Mouse (Mus musculus): Measurements from ENCODE around the gene Omp. TPM values are rescaled to one million over a fixed set of nuclear protein-coding genes. Genes with fewer than 3 reads are reported as not detected.
A peak's percentile ranks its signal among the peaks of the same experiment; 100 is the strongest.

Omp gene
- polyA plus RNA-seq, 1 experiment from 2014 or later: not detected

- peak within 1 kb of the TSS; percentile 79 for H3K27ac ChIP-seq (replicated peaks)
- H3K27me3 ChIP-seq (replicated peaks; ENCODE audit: low read depth, poor library complexity, severe bottlenecking): peaks cover 32% of the 10 kb centered on the region
- no peaks in the 10 kb centered on the region for H3K9me3 ChIP-seq
- DNase-seq (ENCODE audit: low spot score): peak; percentile 89
- WGBS: 3% methylated on average over 44 of the region's 44 CpGs
- H3K36me3 ChIP-seq (replicated peaks): no peaks in the 10 kb centered on the region
- peak within 1 kb of the TSS; percentile 81 for H3K4me3 ChIP-seq
- peaks cover 28% of the 10 kb centered on the region for H3K4me1 ChIP-seq
These were observed 32.7 kb upstream of the Omp start, which contains the start of gene Capn5 for GRCm38 (mm10) chr7:98177929-98178559. Gene Capn5 (minus strand): TSS chr7:98178274.

- no peak for DNase-seq (ENCODE audit: low spot score)
- Histone ChIP-seq H3K4me1 (peaks cover 33% of the 10 kb centered on the region), H3K27me3 (replicated peaks; ENCODE audit: low read depth, poor library complexity, severe bottlenecking) (peaks cover 32% of the 10 kb centered on the region), H3K4me3 (peak overlapping the region; percentile 81), H3K27ac (replicated peaks) (peak overlapping the region; percentile 79), H3K36me3 (replicated peaks) (no peaks in the 10 kb centered on the region), H3K9me3 (no peaks in the 10 kb centered on the region)
- WGBS: 3% methylated on average over 9 of the region's 9 CpGs
These were observed 32.2 kb upstream of the Omp start for GRCm38 (mm10) chr7:98177566-98177928.

DNA sequence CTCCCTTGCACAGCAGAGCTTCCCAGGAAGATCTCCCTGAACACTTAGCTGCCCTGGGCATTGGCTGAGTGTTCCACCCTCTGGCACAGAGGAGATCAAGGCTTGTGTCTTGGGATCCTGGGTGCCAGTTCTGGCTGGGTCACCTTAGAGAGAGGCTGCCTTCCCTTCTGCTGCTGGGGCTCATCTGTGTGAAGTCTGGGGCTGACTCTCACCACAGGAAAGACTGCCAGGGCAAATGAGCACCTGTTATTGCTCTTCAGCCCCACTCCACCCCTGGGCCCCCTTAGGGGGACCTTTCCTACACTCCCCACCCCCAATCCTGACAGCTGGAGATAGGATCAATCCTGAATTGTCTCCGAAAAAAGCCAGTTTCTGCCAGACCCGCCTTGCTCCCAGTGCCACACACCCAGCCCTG, 31.8 kb upstream of the Omp start:
- peak overlapping the region; percentile 81 for H3K4me3 ChIP-seq
- no peaks in the 10 kb centered on the region for H3K9me3 ChIP-seq
- no peaks in the 10 kb centered on the region for H3K36me3 ChIP-seq (replicated peaks)
- DNase-seq (ENCODE audit: low spot score): no peak
- WGBS: 46% methylated on average over 2 of the region's 2 CpGs
- peaks cover 38% of the 10 kb centered on the region for H3K4me1 ChIP-seq
- peaks cover 32% of the 10 kb centered on the region for H3K27me3 ChIP-seq (replicated peaks; ENCODE audit: low read depth, poor library complexity, severe bottlenecking)
- H3K27ac ChIP-seq (replicated peaks): peak overlapping the region; percentile 44; the same call in 1 of the 2 replicates

DNA sequence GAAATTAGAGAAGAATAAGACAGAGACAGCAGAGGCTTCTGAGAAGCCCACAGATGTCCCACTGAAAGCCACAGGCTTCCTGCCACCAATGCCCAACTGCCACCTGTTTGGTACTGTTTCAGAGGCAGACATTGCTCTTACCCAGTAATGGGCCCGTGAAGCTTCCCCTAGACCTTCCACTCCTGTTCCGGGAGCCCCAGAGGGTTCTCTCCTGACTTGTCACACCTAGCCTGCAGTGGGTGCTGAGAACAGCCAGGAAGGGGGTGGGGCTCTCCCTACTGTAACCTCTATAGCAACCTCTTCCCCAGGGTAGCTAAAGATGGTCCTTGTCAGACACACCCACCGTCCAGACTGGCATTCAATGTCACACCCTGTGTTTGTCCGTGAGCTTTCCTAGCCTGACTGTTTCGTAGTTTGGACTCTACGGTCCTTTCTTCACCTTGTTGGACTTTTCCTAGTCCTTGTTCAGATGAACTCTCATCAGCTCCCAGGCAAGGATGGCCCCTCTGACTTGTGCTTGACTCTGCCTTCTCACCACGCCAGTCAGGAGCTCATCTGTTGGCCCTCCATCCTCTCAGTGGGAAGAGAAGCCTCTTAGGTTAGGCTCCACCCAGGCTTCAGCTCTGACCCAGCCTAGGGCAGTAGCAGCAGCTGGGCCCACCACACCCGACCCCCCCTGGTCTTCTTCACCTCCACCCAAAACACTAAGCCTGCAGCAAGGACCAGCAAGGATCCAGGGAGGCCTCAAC, 31.2 kb upstream of the Omp start:
- Histone ChIP-seq H3K4me1 (peaks cover 42% of the 10 kb centered on the region), H3K9me3 (no peaks in the 10 kb centered on the region), H3K36me3 (replicated peaks) (no peaks in the 10 kb centered on the region), H3K27me3 (replicated peaks; ENCODE audit: low read depth, poor library complexity, severe bottlenecking) (peaks cover 32% of the 10 kb centered on the region), H3K27ac (replicated peaks) (peak overlapping the region; percentile 44; the same call in 1 of the 2 replicates), H3K4me3 (peak overlapping the region; percentile 81; the same call in 1 of the 2 replicates)
- WGBS: 77% methylated on average over 8 of the region's 8 CpGs
- DNase-seq (ENCODE audit: low spot score): no peak

GRCm38 (mm10) chr7:98174883-98175755, 29.8 kb upstream of the Omp start:
- H3K27me3 ChIP-seq (replicated peaks; ENCODE audit: low read depth, poor library complexity, severe bottlenecking): peaks cover 32% of the 10 kb centered on the region
- H3K27ac ChIP-seq (replicated peaks): peak overlapping the region; percentile 30
- DNase-seq (ENCODE audit: low spot score): no peak
- no peaks in the 10 kb centered on the region for H3K36me3 ChIP-seq (replicated peaks)
- H3K4me3 ChIP-seq: no peak overlapping the region
- no peaks in the 10 kb centered on the region for H3K9me3 ChIP-seq
- H3K4me1 ChIP-seq: peaks cover 55% of the 10 kb centered on the region
- 80% methylated on average over 4 of the region's 4 CpGs for WGBS

- H3K4me3 ChIP-seq: no peak overlapping the region
- no peak for DNase-seq (ENCODE audit: low spot score)
- H3K27me3 ChIP-seq (replicated peaks; ENCODE audit: low read depth, poor library complexity, severe bottlenecking): peaks cover 17% of the 10 kb centered on the region
- WGBS: 48% methylated on average over 4 of the region's 4 CpGs
- H3K27ac ChIP-seq (replicated peaks): peak overlapping the region; percentile 40; the same call in 1 of the 2 replicates
- H3K9me3 ChIP-seq: no peaks in the 10 kb centered on the region
- H3K36me3 ChIP-seq (replicated peaks): no peaks in the 10 kb centered on the region
- peaks cover 52% of the 10 kb centered on the region for H3K4me1 ChIP-seq
These were observed 28.1 kb upstream of the Omp start for GRCm38 (mm10) chr7:98173408-98173807.

DNA sequence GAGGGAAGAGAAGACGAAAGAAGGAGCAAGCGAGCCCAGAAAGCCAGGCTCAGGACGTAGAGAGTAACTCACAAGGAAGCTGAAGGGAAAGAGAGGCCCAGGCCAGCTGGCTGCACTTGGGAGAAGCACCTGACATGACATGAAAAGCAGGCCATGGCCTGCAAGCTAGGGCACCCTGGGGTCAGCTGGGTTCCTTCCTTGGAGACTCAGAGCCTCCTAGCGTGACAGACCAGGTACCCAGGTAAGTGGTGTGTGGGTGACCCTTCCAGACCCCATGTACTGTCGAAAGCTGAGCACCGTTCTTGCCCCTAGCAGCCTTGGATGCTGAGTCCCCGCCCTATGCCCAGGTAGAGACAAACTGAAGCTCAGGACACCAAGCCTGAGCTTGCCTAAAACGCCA, 27.4 kb upstream of the Omp start:
- Histone ChIP-seq H3K27me3 (replicated peaks; ENCODE audit: low read depth, poor library complexity, severe bottlenecking) (peaks cover 17% of the 10 kb centered on the region), H3K9me3 (no peaks in the 10 kb centered on the region), H3K27ac (replicated peaks) (peak overlapping the region; percentile 10; the same call in 1 of the 2 replicates), H3K4me3 (no peak overlapping the region), H3K36me3 (replicated peaks) (no peaks in the 10 kb centered on the region), H3K4me1 (peaks cover 44% of the 10 kb centered on the region)
- 80% methylated on average over 8 of the region's 8 CpGs for WGBS
- DNase-seq (ENCODE audit: low spot score): no peak

GRCm38 (mm10) chr7:98171141-98172073, 26.1 kb upstream of the Omp start:
- Histone ChIP-seq H3K4me3 (peak overlapping the region; percentile 19; the same call in 1 of the 2 replicates), H3K9me3 (no peaks in the 10 kb centered on the region), H3K27me3 (replicated peaks; ENCODE audit: low read depth, poor library complexity, severe bottlenecking) (peaks cover 5% of the 10 kb centered on the region; the same call in 1 of the 2 replicates), H3K27ac (replicated peaks) (peak overlapping the region; percentile 69), H3K36me3 (replicated peaks) (no peaks in the 10 kb centered on the region), H3K4me1 (peaks cover 34% of the 10 kb centered on the region)
- 42% methylated on average over 6 of the region's 6 CpGs for WGBS
- DNase-seq (ENCODE audit: low spot score): peak; percentile 70

DNA sequence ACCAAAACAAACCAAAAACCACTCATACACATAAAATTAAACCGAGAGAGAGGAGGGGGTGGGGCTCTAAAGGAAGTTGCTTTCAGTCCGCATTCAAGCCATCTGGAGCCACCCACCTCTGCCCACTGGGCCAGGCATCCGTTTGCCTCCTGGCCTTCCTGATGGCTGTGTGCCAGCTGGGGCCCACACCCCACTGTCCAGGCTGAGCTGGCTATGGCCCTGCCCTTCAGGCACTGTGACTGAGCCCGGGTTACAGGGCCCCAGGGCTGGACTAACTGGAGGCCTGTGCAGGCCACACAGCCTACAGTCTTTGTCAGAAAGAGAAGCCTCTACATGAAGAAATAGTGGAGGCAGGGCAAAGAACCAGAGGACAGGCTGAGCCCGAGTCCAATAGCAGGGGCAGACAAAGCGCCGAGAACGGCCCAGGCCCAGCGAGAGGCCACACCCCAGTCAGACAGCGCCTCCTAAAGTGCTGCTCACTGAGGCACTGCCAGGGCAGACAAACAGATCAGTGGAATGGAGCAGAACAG, 19.8 kb upstream of the Omp start:
- 68% methylated on average over 10 of the region's 10 CpGs for WGBS
- Histone ChIP-seq H3K27me3 (replicated peaks; ENCODE audit: low read depth, poor library complexity, severe bottlenecking) (no peaks in the 10 kb centered on the region), H3K27ac (replicated peaks) (peak overlapping the region; percentile 69), H3K9me3 (no peaks in the 10 kb centered on the region), H3K4me3 (no peak overlapping the region), H3K36me3 (replicated peaks) (no peaks in the 10 kb centered on the region), H3K4me1 (peaks cover 41% of the 10 kb centered on the region)
- no peak for DNase-seq (ENCODE audit: low spot score)

- Histone ChIP-seq H3K9me3 (no peaks in the 10 kb centered on the region), H3K36me3 (replicated peaks) (no peaks in the 10 kb centered on the region), H3K4me3 (no peak overlapping the region), H3K27ac (replicated peaks) (peak overlapping the region; percentile 69; the same call in 1 of the 2 replicates), H3K27me3 (replicated peaks; ENCODE audit: low read depth, poor library complexity, severe bottlenecking) (no peaks in the 10 kb centered on the region), H3K4me1 (peaks cover 47% of the 10 kb centered on the region)
- DNase-seq (ENCODE audit: low spot score): no peak
- 80% methylated on average over 9 of the region's 9 CpGs for WGBS
These were observed 19.2 kb upstream of the Omp start for GRCm38 (mm10) chr7:98164382-98164998.

GRCm38 (mm10) chr7:98163700-98164099, 18.4 kb upstream of the Omp start:
- Histone ChIP-seq H3K27ac (replicated peaks) (no peak overlapping the region), H3K36me3 (replicated peaks) (no peaks in the 10 kb centered on the region), H3K9me3 (no peaks in the 10 kb centered on the region), H3K4me3 (no peak overlapping the region), H3K27me3 (replicated peaks; ENCODE audit: low read depth, poor library complexity, severe bottlenecking) (no peaks in the 10 kb centered on the region), H3K4me1 (peaks cover 55% of the 10 kb centered on the region)
- WGBS: 60% methylated on average over 3 of the region's 3 CpGs
- DNase-seq (ENCODE audit: low spot score): no peak

Measured in embryonic facial prominence, embryonic 10.5 days (tissue).